Mouse (Mus musculus) macrophage (primary cell): ENCODE results near the gene Adamts8. TPM values are rescaled to one million over a fixed set of nuclear protein-coding genes. Genes with fewer than 3 reads are reported as not detected.

Source experiments
- H3K27ac ChIP-seq: fragments of 350-480 bp; formaldehyde crosslinking; 2 replicates; pipeline ENCODE4 v1.9.0; 2021
- H3K36me3 ChIP-seq: fragments of 350-480 bp; formaldehyde crosslinking; 2 replicates; pipeline ENCODE4 v1.9.0; 2021; ENCODE audit errors: inconsistent target
- H3K4me3 ChIP-seq: fragments of 350-480 bp; formaldehyde crosslinking; 2 replicates; pipeline ENCODE4 v1.9.0; 2021; ENCODE audit errors: inconsistent target
- H3K79me2 ChIP-seq: fragments of 350-480 bp; formaldehyde crosslinking; 2 replicates; pipeline ENCODE4 v1.9.0; 2021; ENCODE audit errors: inconsistent target
- WGBS: methylation state at CpG from one replicate; pipeline ENCODE4 v1.1.7; 2026; ENCODE audit warnings: inconsistent platforms; ENCODE audit not compliant: missing documents; 5-methylcytosine and 5-hydroxymethylcytosine counted together
- polyA plus RNA-seq: library from polyadenylated mRNA; stranded (reverse); fragments of 250-400 nt; gene quantifications from 3 replicates; pipeline ENCODE4 v1.2.4, GENCODE M21; 2018; ENCODE audit warnings: inconsistent platforms

Adamts8 gene
- polyA plus RNA-seq, 1 experiment from 2014 or later: not detected

DNA sequence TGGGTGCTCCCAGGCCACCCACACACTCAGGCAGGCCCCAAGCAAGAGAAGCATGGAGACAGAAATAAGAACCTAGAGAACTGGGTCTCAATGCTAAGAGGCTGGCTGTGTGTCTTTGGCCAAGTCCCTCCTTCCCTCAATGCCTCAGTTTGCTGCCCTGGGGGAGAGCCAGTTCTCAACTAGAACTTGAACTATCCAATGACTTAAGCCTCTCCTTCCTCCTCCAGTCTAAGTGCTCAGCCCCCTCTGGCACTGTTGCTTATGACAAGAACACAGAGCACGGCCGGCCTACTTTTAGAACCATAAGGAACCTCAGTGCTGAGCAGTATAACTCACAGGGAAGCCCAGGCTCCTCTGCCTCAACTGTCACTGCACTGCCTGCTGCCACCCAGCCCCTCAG lies 28.1 kb upstream of the Adamts8 start:
- no peak overlapping the region for H3K4me3 ChIP-seq
- H3K27ac ChIP-seq: no peak overlapping the region
- H3K36me3 ChIP-seq: no peaks in the 10 kb centered on the region
- 100% methylated on average over 2 of the region's 2 CpGs for WGBS
- no peaks in the 10 kb centered on the region for H3K79me2 ChIP-seq

GRCm38 (mm10) chr9:30916266-30916968 lies 25.9 kb upstream of the Adamts8 start:
- H3K79me2 ChIP-seq: no peaks in the 10 kb centered on the region
- WGBS: 88% methylated on average over 6 of the region's 6 CpGs
- no peak overlapping the region for H3K4me3 ChIP-seq
- H3K36me3 ChIP-seq: no peaks in the 10 kb centered on the region
- no peak overlapping the region for H3K27ac ChIP-seq

DNA sequence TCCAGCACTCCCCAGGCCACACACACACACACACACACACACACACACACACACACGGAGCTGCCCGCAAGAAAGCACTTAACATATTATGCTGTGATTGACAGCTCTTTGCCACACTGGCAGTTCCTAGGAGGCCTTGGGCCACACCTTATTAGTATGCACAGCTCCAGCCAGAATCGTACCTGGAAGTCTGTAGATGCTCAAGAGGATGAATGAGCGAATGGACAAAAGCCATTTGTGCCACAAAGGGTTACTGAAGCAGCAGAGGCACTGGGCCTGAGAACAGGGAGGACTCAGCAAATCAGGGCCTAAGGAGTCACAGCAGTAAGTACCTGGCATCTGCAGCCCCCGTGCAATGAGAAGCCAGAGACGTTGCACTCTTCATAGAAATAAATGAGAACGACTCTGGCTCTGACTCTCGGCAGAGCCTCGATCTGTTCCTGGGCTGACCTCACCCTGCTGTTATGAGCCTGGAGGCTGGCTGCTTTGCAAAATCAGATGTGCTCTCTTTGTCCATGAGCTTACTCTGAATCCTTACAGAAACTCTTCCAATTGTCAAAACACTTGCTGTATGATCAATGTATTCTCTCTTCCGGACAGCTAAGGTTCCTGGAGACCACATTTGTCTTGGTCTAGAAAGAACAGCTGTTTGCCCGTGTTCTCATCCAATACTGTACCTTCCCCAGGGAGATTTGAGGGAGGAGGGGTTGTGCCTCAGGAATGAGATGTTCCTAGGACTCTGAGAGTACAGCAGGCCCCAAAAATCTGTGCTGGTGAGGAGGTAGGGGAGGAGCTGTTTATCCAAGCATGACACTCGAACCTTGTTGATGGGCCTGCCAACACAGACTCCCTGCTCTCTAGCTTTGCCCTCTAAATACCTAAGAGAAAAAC lies 23.7 kb upstream of the Adamts8 start:
- Histone ChIP-seq H3K27ac (no peak overlapping the region), H3K79me2 (no peaks in the 10 kb centered on the region)
- 63% methylated on average over 12 of the region's 12 CpGs for WGBS

GRCm38 (mm10) chr9:30919686-30920085 lies 22.7 kb upstream of the Adamts8 start:
- Histone ChIP-seq H3K27ac (no peak overlapping the region), H3K79me2 (no peaks in the 10 kb centered on the region), H3K36me3 (no peaks in the 10 kb centered on the region), H3K4me3 (no peak overlapping the region)
- 82% methylated on average over 9 of the region's 9 CpGs for WGBS

More for the DNA sequence above, 23.7 kb upstream of the Adamts8 start:
- Histone ChIP-seq H3K4me3 (no peak overlapping the region), H3K36me3 (no peaks in the 10 kb centered on the region)

DNA sequence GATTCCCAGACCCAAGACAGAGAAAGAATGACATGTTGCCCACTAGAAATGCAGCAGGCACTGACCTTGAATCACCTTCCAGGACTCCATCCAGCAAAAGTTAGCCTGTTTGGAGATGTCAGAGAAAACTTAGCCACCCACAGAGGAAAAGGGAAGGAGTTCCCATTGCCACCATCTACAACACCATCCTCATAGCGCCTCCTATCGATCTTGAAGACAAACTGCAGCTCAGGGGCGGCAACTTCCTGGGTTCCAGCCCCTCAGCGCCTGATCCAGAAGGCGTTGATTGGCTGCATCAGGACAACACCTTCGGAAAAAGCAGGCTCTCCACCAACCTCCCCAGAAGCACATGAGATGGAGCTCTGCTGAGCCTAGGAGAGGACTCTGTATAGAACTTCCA lies 21.6 kb upstream of the Adamts8 start:
- H3K4me3 ChIP-seq: no peak overlapping the region
- H3K36me3 ChIP-seq: no peaks in the 10 kb centered on the region
- WGBS: 40% methylated on average over 6 of the region's 6 CpGs
- no peak overlapping the region for H3K27ac ChIP-seq
- H3K79me2 ChIP-seq: no peaks in the 10 kb centered on the region

DNA sequence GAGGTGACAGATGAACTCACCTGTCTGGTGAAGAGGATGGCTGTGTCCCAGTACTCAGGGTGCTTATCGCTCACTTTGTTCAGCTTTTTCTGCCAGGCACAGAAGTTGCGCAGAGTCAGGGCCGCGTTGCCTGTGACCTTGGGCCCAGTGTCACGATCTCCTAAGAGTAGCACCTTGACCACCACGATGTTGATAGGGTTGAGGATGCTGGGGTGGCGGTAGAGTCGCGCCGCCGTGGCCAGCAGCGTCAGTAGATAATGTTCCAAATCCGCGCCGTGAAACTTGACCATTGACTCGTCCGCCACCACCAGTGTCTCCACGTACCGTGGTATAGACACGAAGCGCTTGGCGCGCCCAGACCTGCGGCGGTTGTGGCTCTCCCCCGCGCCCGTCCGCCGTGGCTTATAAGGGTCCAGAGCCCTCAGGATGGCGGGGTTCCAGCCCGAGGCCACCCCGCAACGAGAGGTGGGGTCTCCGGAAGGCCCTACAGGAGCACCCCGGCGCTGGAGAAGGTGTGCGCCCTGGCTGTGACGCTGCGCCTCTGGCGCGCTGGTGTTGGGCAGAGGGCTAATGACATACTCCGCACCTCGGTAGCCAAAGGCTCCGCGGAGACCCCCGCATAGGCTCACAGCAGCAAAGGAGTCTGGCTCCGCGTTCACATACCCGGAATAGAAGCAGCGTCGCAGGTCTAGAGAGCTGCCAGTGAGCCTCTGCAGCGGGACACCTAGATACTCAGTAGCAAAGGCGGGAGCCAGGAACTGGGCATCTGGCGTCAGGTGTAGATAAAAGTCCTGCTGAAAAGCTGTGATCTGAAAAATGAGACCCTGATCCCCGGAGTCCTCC lies 20.9 kb upstream of the Adamts8 start:
- no peak overlapping the region for H3K4me3 ChIP-seq
- no peaks in the 10 kb centered on the region for H3K79me2 ChIP-seq
- H3K36me3 ChIP-seq: no peaks in the 10 kb centered on the region
- WGBS: 12% methylated on average over 56 of the region's 56 CpGs
- no peak overlapping the region for H3K27ac ChIP-seq

GRCm38 (mm10) chr9:30922197-30922894 lies 20.0 kb upstream of the Adamts8 start, which contains the start of gene Adamts15:
Adamts15 (minus strand) TSS chr9:30922452.
- Histone ChIP-seq H3K27ac (no peak within 1 kb of the TSS), H3K36me3 (no peaks in the 10 kb centered on the region), H3K79me2 (no peaks in the 10 kb centered on the region), H3K4me3 (no peak within 1 kb of the TSS)
- WGBS: 3% methylated on average over 47 of the region's 47 CpGs

- 96% methylated on average over 2 of the region's 2 CpGs for WGBS
- no peak overlapping the region for H3K4me3 ChIP-seq
- no peaks in the 10 kb centered on the region for H3K36me3 ChIP-seq
- no peak overlapping the region for H3K27ac ChIP-seq
- no peaks in the 10 kb centered on the region for H3K79me2 ChIP-seq
These were observed 13.6 kb upstream of the Adamts8 start for GRCm38 (mm10) chr9:30928759-30929158.

DNA sequence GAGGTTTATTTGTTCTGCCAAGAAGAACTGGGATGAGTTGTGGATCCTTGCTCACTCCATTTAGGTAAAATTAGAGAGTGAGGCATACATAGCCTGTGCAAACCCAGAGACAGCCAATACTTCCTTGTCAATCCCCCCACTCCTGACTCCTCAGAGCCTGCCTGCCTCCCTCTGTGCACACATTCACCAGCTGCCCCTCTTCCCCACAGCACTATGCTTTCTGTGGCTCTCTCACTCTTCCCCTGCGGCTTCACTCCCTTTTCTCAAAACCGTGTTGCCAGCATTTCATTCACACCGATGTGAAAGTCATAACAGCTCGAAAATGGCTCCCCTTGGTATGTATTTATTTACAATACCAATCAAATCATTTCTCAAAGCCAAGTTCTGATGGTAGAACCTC lies 10.0 kb upstream of the Adamts8 start:
- no peak overlapping the region for H3K4me3 ChIP-seq
- 82% methylated on average over 4 of the region's 4 CpGs for WGBS
- H3K36me3 ChIP-seq: no peaks in the 10 kb centered on the region
- H3K27ac ChIP-seq: no peak overlapping the region
- no peaks in the 10 kb centered on the region for H3K79me2 ChIP-seq

DNA sequence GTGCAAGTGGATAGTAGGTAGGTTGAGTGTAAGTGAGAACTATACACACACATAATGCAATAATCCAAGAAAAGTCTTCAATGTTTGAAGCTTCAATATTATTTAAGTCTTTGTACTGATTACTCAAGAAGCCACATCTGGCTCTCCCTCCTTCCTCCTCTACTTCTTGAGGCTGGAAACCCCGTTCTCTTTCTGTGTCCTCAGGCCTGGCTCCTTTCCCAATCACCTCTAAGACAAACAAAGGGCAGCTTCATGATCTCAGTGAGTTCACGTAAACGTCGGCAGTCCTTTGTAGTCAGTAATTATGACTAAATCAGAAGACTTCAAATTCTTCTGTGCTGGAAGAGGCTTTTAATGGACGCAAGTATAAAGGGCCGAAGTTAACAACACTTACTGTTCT lies 7.5 kb upstream of the Adamts8 start:
- 78% methylated on average over 6 of the region's 6 CpGs for WGBS
- Histone ChIP-seq H3K27ac (no peak overlapping the region), H3K79me2 (no peaks in the 10 kb centered on the region), H3K4me3 (no peak overlapping the region), H3K36me3 (no peaks in the 10 kb centered on the region)

DNA sequence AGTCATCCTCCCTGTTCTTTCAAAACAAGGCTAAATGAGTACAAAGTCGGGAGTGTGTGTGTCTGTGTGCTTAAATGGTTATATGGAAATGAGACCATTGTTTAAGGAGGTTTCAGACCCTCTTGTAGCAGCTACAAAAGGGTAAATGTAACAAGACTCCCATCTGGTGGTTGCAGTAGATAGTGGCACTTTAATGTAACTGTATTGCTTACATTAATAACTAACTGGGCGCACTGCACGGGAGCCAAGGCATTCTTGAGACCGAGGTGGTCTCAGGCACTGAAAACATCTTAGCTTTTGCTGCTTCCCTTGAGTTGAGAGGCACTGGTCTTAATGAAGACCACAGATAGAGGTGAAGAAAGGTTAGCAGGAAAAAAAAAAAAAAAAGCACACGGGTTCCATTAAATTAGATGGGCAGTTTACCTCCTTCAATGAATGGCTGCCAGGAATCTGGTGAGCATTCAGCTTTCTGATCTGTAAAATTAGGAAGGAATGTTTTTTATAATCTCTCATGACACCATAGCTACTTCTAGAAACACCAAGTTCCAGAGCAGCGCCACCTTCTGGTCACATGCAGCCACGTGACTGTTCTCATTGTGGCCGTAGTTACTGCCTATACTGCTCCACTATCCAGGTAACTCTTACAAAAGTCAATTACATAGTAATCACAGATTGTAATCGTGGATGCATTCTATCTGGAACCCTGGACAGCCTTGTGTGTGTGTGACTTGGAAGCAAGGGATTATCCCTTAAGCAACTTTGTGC lies 5.5 kb upstream of the Adamts8 start:
- WGBS: 27% methylated on average over 9 of the region's 9 CpGs
- no peaks in the 10 kb centered on the region for H3K36me3 ChIP-seq
- H3K79me2 ChIP-seq: no peaks in the 10 kb centered on the region
- no peak overlapping the region for H3K4me3 ChIP-seq
- H3K27ac ChIP-seq: no peak overlapping the region

- Histone ChIP-seq H3K27ac (no peak overlapping the region), H3K4me3 (no peak overlapping the region), H3K36me3 (no peaks in the 10 kb centered on the region), H3K79me2 (no peaks in the 10 kb centered on the region)
- 8% methylated on average over 6 of the region's 6 CpGs for WGBS
These were observed 2.0 kb upstream of the Adamts8 start for GRCm38 (mm10) chr9:30940328-30940727.

DNA sequence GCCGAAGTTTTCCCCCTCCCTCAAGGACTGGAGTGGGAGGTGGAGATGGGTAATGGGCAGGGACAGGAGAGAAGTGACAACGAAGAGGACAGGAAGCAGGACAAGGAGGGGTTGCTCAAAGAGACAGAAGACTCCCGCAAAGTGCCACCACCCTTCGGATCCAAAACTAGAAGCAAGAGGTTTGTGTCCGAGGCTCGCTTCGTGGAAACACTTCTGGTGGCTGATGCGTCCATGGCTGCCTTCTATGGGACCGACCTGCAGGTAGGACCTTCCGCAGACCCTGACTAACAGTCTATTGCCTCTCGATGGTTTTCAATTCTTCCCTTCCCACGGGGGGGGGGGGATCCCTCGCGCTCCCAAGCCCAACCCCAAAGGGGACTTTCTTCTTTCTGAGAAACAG lies 979 bp downstream of the Adamts8 start:
- no peak overlapping the region for H3K27ac ChIP-seq
- H3K36me3 ChIP-seq: no peaks in the 10 kb centered on the region
- no peak overlapping the region for H3K4me3 ChIP-seq
- 6% methylated on average over 14 of the region's 14 CpGs for WGBS
- H3K79me2 ChIP-seq: no peaks in the 10 kb centered on the region
